Mouse (Mus musculus) neural tube, embryonic 11.5 days (tissue): ENCODE results near the gene Fstl4. TPM values are rescaled to one million over a fixed set of nuclear protein-coding genes. Genes with fewer than 3 reads are reported as not detected.
A peak's percentile ranks its signal among the peaks of the same experiment; 100 is the strongest.

ENCODE experiments used
- ATAC-seq: fragments of 200-750 bp; cut with Nextera tagmentation; 2 replicates; pipeline ENCODE4 v1.8.0; 2017; ENCODE audit warnings: moderate number of reproducible peaks, mild to moderate bottlenecking, moderate TSS enrichment, moderate library complexity; ENCODE audit not compliant: insufficient read depth, low FRiP score, low TSS enrichment
- DNase-seq: peaks from one replicate; pipeline ENCODE4 v3.0.0-alpha.2; 2015; ENCODE audit warnings: low spot score
- H3K27ac ChIP-seq: fragments of 300-500 bp; sonication (generic); 2 replicates; pipeline ENCODE4 v1.5.1; 2014; ENCODE audit warnings: low read depth, mild to moderate bottlenecking, low read length
- H3K27me3 ChIP-seq: fragments of 300-500 bp; sonication (generic); 2 replicates; pipeline ENCODE4 v1.6.1; 2014; ENCODE audit warnings: mild to moderate bottlenecking, low read length, mixed read lengths; ENCODE audit not compliant: control insufficient read depth, insufficient read depth
- H3K36me3 ChIP-seq: fragments of 300-500 bp; sonication (generic); 2 replicates; pipeline ENCODE4 v1.6.1; 2014; ENCODE audit warnings: mild to moderate bottlenecking, low read length, moderate library complexity, mixed read lengths; ENCODE audit not compliant: control insufficient read depth, insufficient read depth
- H3K4me1 ChIP-seq: fragments of 300-500 bp; sonication (generic); 2 replicates; pipeline ENCODE4 v1.6.1; 2014; ENCODE audit warnings: low read length, mixed read lengths; ENCODE audit not compliant: control insufficient read depth, insufficient read depth
- H3K4me2 ChIP-seq: fragments of 300-500 bp; sonication (generic); 2 replicates; pipeline ENCODE4 v1.6.1; 2014; ENCODE audit warnings: low read depth, mild to moderate bottlenecking, moderate library complexity
- H3K4me3 ChIP-seq: fragments of 300-500 bp; sonication (generic); 2 replicates; pipeline ENCODE4 v1.5.1; 2014; ENCODE audit warnings: low read depth, low read length
- H3K9ac ChIP-seq: fragments of 300-500 bp; sonication (generic); 2 replicates; pipeline ENCODE4 v1.6.1; 2014; ENCODE audit warnings: mild to moderate bottlenecking, low read length
- H3K9me3 ChIP-seq: fragments of 300-500 bp; sonication (generic); 2 replicates; pipeline ENCODE4 v1.6.1; 2016; ENCODE audit warnings: low read length; ENCODE audit not compliant: control insufficient read depth
- WGBS: fragments of 180-500 bp; shearing (Covaris S2); extraction: QIAGEN DNeasy Blood & Tissue Kit; methylation state at CpG from one replicate; pipeline ENCODE4 v1.1.7; 2014; 5-methylcytosine and 5-hydroxymethylcytosine counted together
- polyA plus RNA-seq: library from polyadenylated mRNA; unstranded; fragments of >200 nt; fragmentation: Nextera tagmentation; extraction: Ambion mirVana; gene quantifications from 2 replicates; pipeline ENCODE4 v1.2.1, GENCODE M21; 2014

Fstl4 gene
- polyA plus RNA-seq, 1 experiment from 2014 or later = 3.5 TPM

GRCm38 (mm10) chr11:53143522-53143921 is 379.1 kb downstream of the Fstl4 start:
- no peak overlapping the region for H3K9ac ChIP-seq
- WGBS = 86% methylated on average over 5 of the region's 5 CpGs
- H3K9me3 ChIP-seq = no peaks in the 10 kb centered on the region
- no peak overlapping the region for H3K4me3 ChIP-seq
- DNase-seq (no peak), ATAC-seq (no peak)
- no peak overlapping the region for H3K4me2 ChIP-seq
- no peak overlapping the region for H3K27ac ChIP-seq
- no peaks in the 10 kb centered on the region for H3K27me3 ChIP-seq
- H3K4me1 ChIP-seq = no peaks in the 10 kb centered on the region
- H3K36me3 ChIP-seq = no peaks in the 10 kb centered on the region

- Histone ChIP-seq H3K27me3 (no peaks in the 10 kb centered on the region), H3K36me3 (no peaks in the 10 kb centered on the region), H3K4me3 (no peak overlapping the region), H3K9ac (no peak overlapping the region), H3K27ac (no peak overlapping the region), H3K4me1 (no peaks in the 10 kb centered on the region), H3K4me2 (no peak overlapping the region), H3K9me3 (no peaks in the 10 kb centered on the region)
- WGBS = 74% methylated on average over 5 of the region's 5 CpGs
- ATAC-seq (no peak), DNase-seq (no peak)
Measured at GRCm38 (mm10) chr11:53144506-53144905, 380.1 kb downstream of the Fstl4 start.

GRCm38 (mm10) chr11:53146290-53146689 is 381.9 kb downstream of the Fstl4 start:
- H3K27ac ChIP-seq = no peak overlapping the region
- H3K27me3 ChIP-seq = no peaks in the 10 kb centered on the region
- H3K4me3 ChIP-seq = no peak overlapping the region
- no peaks in the 10 kb centered on the region for H3K9me3 ChIP-seq
- no peak overlapping the region for H3K9ac ChIP-seq
- H3K4me1 ChIP-seq = no peaks in the 10 kb centered on the region
- H3K36me3 ChIP-seq = no peaks in the 10 kb centered on the region
- ATAC-seq (no peak), DNase-seq (peak; percentile 40)
- H3K4me2 ChIP-seq = no peak overlapping the region
- WGBS = 35% methylated on average over 4 of the region's 4 CpGs

- no peak for ATAC-seq
- Histone ChIP-seq H3K4me3 (no peak overlapping the region), H3K27me3 (no peaks in the 10 kb centered on the region), H3K9ac (no peak overlapping the region), H3K4me2 (no peak overlapping the region), H3K4me1 (no peaks in the 10 kb centered on the region), H3K27ac (no peak overlapping the region), H3K9me3 (no peaks in the 10 kb centered on the region), H3K36me3 (no peaks in the 10 kb centered on the region)
- no peak for DNase-seq
- WGBS = 67% methylated on average over 7 of the region's 7 CpGs
Measured at GRCm38 (mm10) chr11:53156463-53156862, 392.0 kb downstream of the Fstl4 start.

GRCm38 (mm10) chr11:53157621-53158259 is 393.3 kb downstream of the Fstl4 start:
- Histone ChIP-seq H3K9ac (no peak overlapping the region), H3K4me2 (no peak overlapping the region), H3K4me3 (no peak overlapping the region), H3K27me3 (no peaks in the 10 kb centered on the region), H3K4me1 (no peaks in the 10 kb centered on the region), H3K36me3 (no peaks in the 10 kb centered on the region), H3K9me3 (no peaks in the 10 kb centered on the region), H3K27ac (no peak overlapping the region)
- WGBS = 73% methylated on average over 6 of the region's 6 CpGs
- DNase-seq (no peak), ATAC-seq (no peak)

GRCm38 (mm10) chr11:53162385-53162784 is 398.0 kb downstream of the Fstl4 start:
- no peak overlapping the region for H3K4me3 ChIP-seq
- ATAC-seq (no peak), DNase-seq (no peak)
- no peaks in the 10 kb centered on the region for H3K27me3 ChIP-seq
- H3K36me3 ChIP-seq = no peaks in the 10 kb centered on the region
- no peak overlapping the region for H3K27ac ChIP-seq
- no peak overlapping the region for H3K9ac ChIP-seq
- no peak overlapping the region for H3K4me2 ChIP-seq
- H3K9me3 ChIP-seq = no peaks in the 10 kb centered on the region
- H3K4me1 ChIP-seq = no peaks in the 10 kb centered on the region
- WGBS = 85% methylated on average over 6 of the region's 6 CpGs

- ATAC-seq = no peak
- no peak overlapping the region for H3K9ac ChIP-seq
- no peak overlapping the region for H3K27ac ChIP-seq
- DNase-seq = no peak
- H3K9me3 ChIP-seq = no peaks in the 10 kb centered on the region
- H3K36me3 ChIP-seq = no peaks in the 10 kb centered on the region
- no peak overlapping the region for H3K4me3 ChIP-seq
- H3K4me2 ChIP-seq = no peak overlapping the region
- H3K4me1 ChIP-seq = no peaks in the 10 kb centered on the region
- 53% methylated on average over 2 of the region's 2 CpGs for WGBS
- H3K27me3 ChIP-seq = no peaks in the 10 kb centered on the region
Measured at GRCm38 (mm10) chr11:53166478-53166877, 402.0 kb downstream of the Fstl4 start.

- no peak overlapping the region for H3K27ac ChIP-seq
- H3K36me3 ChIP-seq = no peaks in the 10 kb centered on the region
- no peak for DNase-seq
- WGBS = 80% methylated on average over 13 of the region's 13 CpGs
- no peak overlapping the region for H3K4me2 ChIP-seq
- H3K4me1 ChIP-seq = no peaks in the 10 kb centered on the region
- H3K4me3 ChIP-seq = no peak overlapping the region
- no peaks in the 10 kb centered on the region for H3K9me3 ChIP-seq
- no peaks in the 10 kb centered on the region for H3K27me3 ChIP-seq
- ATAC-seq = no peak
- no peak overlapping the region for H3K9ac ChIP-seq
Measured at GRCm38 (mm10) chr11:53182177-53182852, 417.9 kb downstream of the Fstl4 start.

GRCm38 (mm10) chr11:53182858-53183257 is 418.4 kb downstream of the Fstl4 start:
- Histone ChIP-seq H3K4me1 (no peaks in the 10 kb centered on the region), H3K4me2 (no peak overlapping the region), H3K4me3 (no peak overlapping the region), H3K27ac (no peak overlapping the region), H3K36me3 (no peaks in the 10 kb centered on the region), H3K9ac (no peak overlapping the region), H3K27me3 (no peaks in the 10 kb centered on the region), H3K9me3 (no peaks in the 10 kb centered on the region)
- 40% methylated on average over 4 of the region's 4 CpGs for WGBS
- peak; percentile 38 for DNase-seq
- no peak for ATAC-seq
